Mouse (Mus musculus) telencephalon, adult 2 months (tissue): ENCODE measurements around the gene Slc13a4.

Source experiments
- DNase-seq: peaks from one replicate; pipeline ENCODE4 v3.0.0-alpha.2; 2011; ENCODE audit warnings: low read depth, low spot score

Slc13a4 gene

DNA sequence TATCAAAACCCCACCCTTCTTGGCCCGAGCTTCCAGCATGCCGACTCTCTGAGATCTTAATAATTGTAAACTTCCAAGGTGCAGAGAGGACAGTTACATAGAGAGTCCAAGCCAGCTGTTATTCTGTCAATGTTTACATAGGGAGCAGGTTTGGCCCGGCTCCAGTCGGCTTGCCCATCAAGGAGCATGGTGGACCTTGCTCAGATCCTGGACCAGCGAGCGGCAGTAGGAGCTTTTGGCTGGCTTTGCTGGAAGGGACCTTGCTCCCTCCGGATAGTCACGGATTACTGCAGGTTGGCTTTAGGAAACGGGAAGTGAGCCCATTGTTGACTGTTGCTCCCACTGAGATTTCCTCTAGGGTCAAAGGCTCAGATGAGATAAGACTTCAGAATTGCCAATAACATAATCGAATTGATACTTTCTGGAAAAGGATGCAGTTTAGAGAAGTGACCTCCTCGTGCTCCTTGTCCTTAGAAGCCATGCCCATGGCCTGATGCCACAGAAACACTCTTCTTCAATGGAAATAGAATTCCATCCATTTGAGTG, 4.5 kb downstream of the Slc13a4 start:
- DNase-seq, result no peak

- DNase-seq, result no peak
Measured at GRCm38 (mm10) chr6:35302581-35302980, 5.3 kb downstream of the Slc13a4 start.

DNA sequence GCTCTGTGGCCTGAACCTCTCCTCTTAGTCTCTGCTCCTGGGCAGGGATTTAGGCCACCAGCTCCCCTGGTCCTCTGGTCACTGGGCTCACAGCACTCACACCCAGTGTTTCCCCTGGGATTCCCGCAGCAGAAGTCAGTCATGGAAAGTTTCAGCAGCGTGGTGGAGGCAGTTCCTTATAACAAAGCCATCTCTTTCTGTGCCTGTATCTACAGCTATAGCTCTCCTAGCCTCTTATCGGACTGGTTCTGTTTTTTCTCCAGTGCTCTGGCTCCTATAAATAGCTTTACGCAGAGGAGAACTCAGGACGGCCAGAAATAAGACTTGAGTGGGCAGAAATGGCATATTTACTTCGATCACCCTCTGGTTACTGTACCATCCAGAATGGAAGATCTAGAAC, 9.6 kb downstream of the Slc13a4 start:
- DNase-seq, result peak; percentile 10

DNA sequence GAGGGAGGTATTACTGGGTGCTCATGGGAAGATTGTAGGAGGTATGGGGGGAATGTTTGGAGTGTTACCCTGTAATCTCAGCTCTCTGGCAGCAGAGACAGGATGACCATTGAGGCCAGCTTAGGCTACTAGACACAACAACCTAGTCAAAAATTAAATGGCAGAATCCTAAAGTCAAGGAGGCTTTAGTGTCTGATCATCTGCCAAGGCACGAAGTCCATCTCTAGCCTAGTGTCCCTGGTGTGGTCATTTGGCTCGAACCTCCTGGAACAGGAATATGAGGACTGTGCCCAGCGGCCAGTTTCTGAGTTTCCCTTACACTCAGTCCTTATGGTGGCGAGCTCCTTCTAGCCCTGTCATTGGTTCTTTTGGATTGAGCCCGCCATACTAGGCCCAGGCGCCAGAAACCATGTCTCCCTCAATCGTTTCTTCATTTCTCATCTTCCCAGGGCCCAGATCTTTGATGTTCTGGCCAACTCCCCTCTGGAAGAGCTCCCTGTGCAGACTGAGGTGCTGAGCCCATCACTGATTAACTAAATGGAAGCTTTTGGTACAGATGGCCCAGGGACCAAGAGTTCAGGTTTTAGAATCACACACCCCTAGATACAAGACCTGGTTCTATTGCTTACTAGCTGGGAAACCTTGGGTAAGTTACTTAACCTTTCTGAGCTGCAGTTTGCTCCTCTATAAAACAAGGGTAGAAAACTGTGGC, 10.3 kb downstream of the Slc13a4 start:
- DNase-seq, result no peak

DNA sequence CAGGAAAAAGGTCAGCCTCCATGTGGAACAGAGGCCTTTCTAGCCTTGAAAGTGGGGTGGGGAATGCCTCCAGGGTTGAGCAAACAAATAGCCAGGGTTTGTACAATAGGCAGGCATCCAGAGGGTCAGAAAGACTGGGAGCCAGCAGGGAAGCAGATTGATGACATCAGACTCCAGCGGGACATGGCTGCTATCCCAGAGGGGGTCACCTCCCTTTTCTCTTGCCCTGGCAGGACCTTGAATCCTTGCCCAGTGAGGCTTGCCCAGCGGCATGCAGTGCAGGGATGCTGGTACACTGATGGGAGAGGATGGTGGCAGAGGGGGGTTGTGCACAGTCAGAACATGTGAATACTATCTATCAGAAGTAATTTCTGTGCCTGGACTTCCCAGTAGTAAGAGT, 10.9 kb downstream of the Slc13a4 start:
- DNase-seq, result no peak

DNA sequence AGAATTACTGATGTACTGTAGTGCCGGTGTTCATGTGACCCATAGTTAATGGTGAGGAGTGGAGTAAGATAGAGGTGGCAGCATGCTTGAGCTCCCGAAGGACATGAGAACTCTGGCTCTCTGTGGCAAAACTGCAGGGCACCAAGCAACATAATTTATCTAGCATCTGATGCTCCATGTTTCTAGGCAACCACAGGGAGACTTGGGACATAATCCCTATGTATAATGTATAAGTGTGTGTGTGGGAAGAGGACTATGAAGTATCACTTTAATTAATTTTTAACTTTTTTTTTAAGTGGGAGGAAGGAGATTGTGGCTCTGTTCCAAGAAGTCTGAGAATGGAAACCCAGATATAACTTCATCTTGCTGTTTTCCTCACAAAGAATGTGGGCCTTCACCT, 13.0 kb downstream of the Slc13a4 start:
- peak; percentile 26 for DNase-seq

GRCm38 (mm10) chr6:35289676-35290075, 18.3 kb downstream of the Slc13a4 start:
- DNase-seq, result no peak

GRCm38 (mm10) chr6:35288920-35289319, 19.0 kb downstream of the Slc13a4 start:
- peak; percentile 27 for DNase-seq

GRCm38 (mm10) chr6:35288114-35288761, 19.7 kb downstream of the Slc13a4 start:
- DNase-seq, result peak; percentile 27

GRCm38 (mm10) chr6:35279306-35279705, 28.6 kb downstream of the Slc13a4 start:
- DNase-seq, result no peak

GRCm38 (mm10) chr6:35277903-35278587, 29.9 kb downstream of the Slc13a4 start:
- DNase-seq, result no peak

- DNase-seq, result no peak
Measured at GRCm38 (mm10) chr6:35273391-35274082, 34.4 kb downstream of the Slc13a4 start.

- DNase-seq, result no peak
Measured at GRCm38 (mm10) chr6:35271868-35272765, 35.8 kb downstream of the Slc13a4 start.

GRCm38 (mm10) chr6:35271094-35271855, 36.7 kb downstream of the Slc13a4 start:
- no peak for DNase-seq

GRCm38 (mm10) chr6:35269643-35270042, 38.3 kb downstream of the Slc13a4 start:
- no peak for DNase-seq

- DNase-seq, result no peak
Measured at GRCm38 (mm10) chr6:35268711-35269110, 39.2 kb downstream of the Slc13a4 start.

- no peak for DNase-seq
Measured at GRCm38 (mm10) chr6:35265580-35266278, 42.2 kb downstream of the Slc13a4 start.

GRCm38 (mm10) chr6:35260531-35260930, 47.4 kb downstream of the Slc13a4 start:
- DNase-seq, result peak; percentile 11

GRCm38 (mm10) chr6:35259526-35259925, 48.4 kb downstream of the Slc13a4 start:
- no peak for DNase-seq
